In genomic region chr9:54698318-54699086, GRCm38 (mm10) we compare ENCODE assay signal across 8 mouse cellular contexts. TPM values are rescaled to one million over a fixed set of nuclear protein-coding genes. Genes with fewer than 3 reads are reported as not detected.
DNase-seq lines count a peak whose midpoint lies in the region; ATAC-seq lines count a peak whose summit lies in the region.

Dnaja4 (plus strand) TSS chr9:54698873.

- peak within 1 kb of the TSS; percentile 83 for H3K4me2 ChIP-seq in midbrain, embryonic 13.5 days (replicated peaks)

- DNase-seq in layer of hippocampus, adult 8-10 months (ENCODE audit: low spot score in 2 of 2) = no peak
- no peak for DNase-seq in layer of hippocampus, adult 9-10 months (ENCODE audit: low spot score)
- DNase-seq in c-Kit-positive CD71-positive TER-119-negative erythroid progenitor cells, embryonic 14.5 days (ENCODE audit: low read depth) = peak; percentile 74
- DNase-seq in layer of hippocampus, postnatal 25 days (ENCODE audit: extremely low spot score in 1 of 2, low spot score in 1 of 2) = no peak
- DNase-seq in yolk sac, embryonic 10.5 days (ENCODE audit: low spot score) = no peak
- DNase-seq in embryo, embryonic 11 days = no peak

- H3K27ac ChIP-seq in midbrain, embryonic 13.5 days = no peak within 1 kb of the TSS

- ATAC-seq in granulocyte monocyte progenitor cell, adult 5-6 weeks (replicated peaks; ENCODE audit: poor library complexity, severe bottlenecking) = 0 out of 2 replicates have a peak, but pooled peaks have one; percentile 5
- no peak; the same call in none of the 2 replicates for ATAC-seq in midbrain, embryonic 13.5 days

- H3K27me3 ChIP-seq in midbrain, embryonic 13.5 days = peaks cover 45% of the 10 kb centered on the region

- H3K9ac ChIP-seq in midbrain, embryonic 13.5 days (replicated peaks) = peak within 1 kb of the TSS; percentile 80

- H3K9me3 ChIP-seq in midbrain, embryonic 13.5 days = 0 out of 2 replicates have a peak, but pooled peaks cover 6% of the 10 kb centered on the region

- peak within 1 kb of the TSS; percentile 65 for H3K4me3 ChIP-seq in midbrain, embryonic 13.5 days (replicated peaks)

- H3K4me1 ChIP-seq in midbrain, embryonic 13.5 days (replicated peaks) = peaks cover 14% of the 10 kb centered on the region

- no peaks in the 10 kb centered on the region for H3K36me3 ChIP-seq in midbrain, embryonic 13.5 days

- WGBS in midbrain, embryonic 13.5 days = 67% methylated on average over 17 of the region's 17 CpGs

RNA-seq across cellular contexts. Expression of gene Dnaja4, which starts in this region (rescaled TPM):
- total RNA-seq in layer of hippocampus, adult 8-10 months (2022) = 10 to 100 TPM; 39.8 to 61.1 (median 47.2) TPM
- total RNA-seq in granulocyte monocyte progenitor cell, adult 5-6 weeks (2014; fragmentation: Nextera tagmentation) = 0.45 and 0.82 TPM in 2 replicates
- total RNA-seq in granulocyte monocyte progenitor cell, adult 5-6 weeks (2017) = 0.05 and 3.0 TPM in 2 replicates
- total RNA-seq in layer of hippocampus, postnatal 25 days (2021) = 10 to 100 TPM; 39.9 to 46.0 TPM
- polyA plus RNA-seq in midbrain, embryonic 13.5 days (2015; fragmentation: Nextera tagmentation; extraction: Ambion mirVana) = 2.9 and 3.0 TPM in 2 replicates

Comparison
In these comparisons a context has a peak if more than half of its experiments do, and no peak if none do; other contexts are left out.
1. RNA of gene Dnaja4 (total RNA-seq): 39.8 to 61.1 TPM in layer of hippocampus, adult 8-10 months and 39.9 to 46.0 TPM in layer of hippocampus, postnatal 25 days; 0.05 to 3.0 TPM in granulocyte monocyte progenitor cell, adult 5-6 weeks; every median in the first group is over 10 times any median in the second.